Mouse (Mus musculus): Measurements from ENCODE around the gene Olfr351. TPM values are rescaled to one million over a fixed set of nuclear protein-coding genes. Genes with fewer than 3 reads are reported as not detected.

The Olfr351 gene
- total RNA-seq (2021): not detected
- long read RNA-seq, experiment 1: 0 reads
- long read RNA-seq, experiment 2: 0 reads

GRCm38 (mm10) chr2:36862560-36862959, at the start of gene Olfr351:
Gene Olfr351 (minus strand): TSS chr2:36862660.
- DNase-seq: no peak

GRCm38 (mm10) chr2:36905380-36905779, 42.9 kb upstream of the Olfr351 start, which contains the start of gene Olfr354:
Gene Olfr354 (plus strand): TSS chr2:36905680.
- no peak for DNase-seq

GRCm38 (mm10) chr2:36897114-36897513, 34.7 kb upstream of the Olfr351 start:
- no peak for DNase-seq

GRCm38 (mm10) chr2:36892836-36893235, 30.4 kb upstream of the Olfr351 start, which contains the start of gene Olfr353:
Gene Olfr353 (minus strand): TSS chr2:36892936.
- DNase-seq: no peak

- DNase-seq: no peak
Observed at GRCm38 (mm10) chr2:36868160-36868559, 5.7 kb upstream of the Olfr351 start, which contains the start of gene Olfr352. Gene Olfr352 (plus strand): TSS chr2:36868460.

GRCm38 (mm10) chr2:36846010-36846409, 16.4 kb downstream of the Olfr351 start, which contains the start of gene Olfr350:
Gene Olfr350 (plus strand): TSS chr2:36846310.
- no peak for DNase-seq

GRCm38 (mm10) chr2:36816932-36817331, 45.5 kb downstream of the Olfr351 start, which contains the start of gene Olfr3:
Gene Olfr3 (minus strand): TSS chr2:36817032.
- DNase-seq: no peak

Other genes with a start within 250 kb of the Olfr351 start
- gene Olfr345, start 222.6 kb downstream of the Olfr351 start, total RNA-seq (2021): not detected
- not detected for gene Olfr346, start 176.9 kb downstream of the Olfr351 start, total RNA-seq (2021)
- gene Olfr347, start 130.8 kb downstream of the Olfr351 start, total RNA-seq (2021): not detected
- not detected for gene Olfr348, start 78.4 kb downstream of the Olfr351 start, total RNA-seq (2021)
- gene Olfr50, start 72.1 kb downstream of the Olfr351 start, total RNA-seq (2021): not detected
- not detected for gene Olfr3, start 45.6 kb downstream of the Olfr351 start, total RNA-seq (2021)
- not detected for gene Olfr350, start 16.4 kb downstream of the Olfr351 start, total RNA-seq (2021)
- not detected for gene Olfr352, start 5.8 kb upstream of the Olfr351 start, total RNA-seq (2021)
- gene Olfr353, start 30.3 kb upstream of the Olfr351 start, total RNA-seq (2021): not detected
- not detected for gene Olfr354, start 43.0 kb upstream of the Olfr351 start, total RNA-seq (2021)
- gene Olfr355, start 66.2 kb upstream of the Olfr351 start, total RNA-seq (2021): not detected
- not detected for gene Olfr356, start 74.5 kb upstream of the Olfr351 start, total RNA-seq (2021)
- not detected for gene Olfr357, start 131.2 kb upstream of the Olfr351 start, total RNA-seq (2021)
- not detected for gene Olfr358, start 146.7 kb upstream of the Olfr351 start, total RNA-seq (2021)
- not detected for gene Olfr360, start 203.1 kb upstream of the Olfr351 start, total RNA-seq (2021)
- gene Olfr361, start 226.6 kb upstream of the Olfr351 start, total RNA-seq (2021): not detected